Mouse (Mus musculus): ENCODE results near the gene Vwa7.
A peak's percentile ranks its signal among the peaks of the same experiment; 100 is the strongest.

GRCm38 (mm10) chr17:34984218-34984617 is 32.2 kb upstream of the Vwa7 start:
- TF ChIP-seq CTCF (conservative IDR thresholded peaks at IDR 0.05; ENCODE audit: low read length) (peak; percentile 67), NANOG (IDR thresholded peaks at IDR 0.05; ENCODE audit: borderline replicate concordance, low read length) (no peak), POU5F1 (IDR thresholded peaks at IDR 0.05; ENCODE audit: borderline replicate concordance, low read length) (no peak)

All from E14TG2a.4 (cell line).